Mouse (Mus musculus): ENCODE data around the gene 0610009B22Rik.
"Not testable (repeated sequence)": the region's sequence is repeated elsewhere in the genome, so short reads cannot be mapped to it uniquely, and the experiment has no call there.

Gene 0610009B22Rik

GRCm38 (mm10) chr11:51688330-51689328, at the start of gene 0610009B22Rik:
0610009B22Rik (minus strand) TSS chr11:51688874.
- peak; percentile 100 for DNase-seq (ENCODE audit: low spot score)

- not testable (repeated sequence) for DNase-seq (ENCODE audit: low spot score)
Observed at GRCm38 (mm10) chr11:51734218-51734617, 45.5 kb upstream of the 0610009B22Rik start.

GRCm38 (mm10) chr11:51732883-51733282, 44.2 kb upstream of the 0610009B22Rik start:
- DNase-seq (ENCODE audit: low spot score) = no peak

GRCm38 (mm10) chr11:51721066-51721465, 32.4 kb upstream of the 0610009B22Rik start:
- no peak for DNase-seq (ENCODE audit: low spot score)

GRCm38 (mm10) chr11:51707080-51707479, 18.4 kb upstream of the 0610009B22Rik start:
- DNase-seq (ENCODE audit: low spot score) = no peak

GRCm38 (mm10) chr11:51706451-51706850, 17.8 kb upstream of the 0610009B22Rik start:
- no peak for DNase-seq (ENCODE audit: low spot score)

- DNase-seq (ENCODE audit: low spot score) = no peak
Observed at GRCm38 (mm10) chr11:51703379-51703998, 14.8 kb upstream of the 0610009B22Rik start.

- no peak for DNase-seq (ENCODE audit: low spot score)
Observed at GRCm38 (mm10) chr11:51702831-51703230, 14.2 kb upstream of the 0610009B22Rik start.

- no peak for DNase-seq (ENCODE audit: low spot score)
Observed at GRCm38 (mm10) chr11:51694984-51695383, 6.3 kb upstream of the 0610009B22Rik start.

GRCm38 (mm10) chr11:51690597-51690996, 1.9 kb upstream of the 0610009B22Rik start:
- DNase-seq (ENCODE audit: low spot score) = not testable (repeated sequence)

GRCm38 (mm10) chr11:51689343-51689742, 669 bp upstream of the 0610009B22Rik start:
- DNase-seq (ENCODE audit: low spot score) = no peak

- DNase-seq (ENCODE audit: low spot score) = no peak
Observed at GRCm38 (mm10) chr11:51681976-51682374, 6.7 kb downstream of the 0610009B22Rik start.

- DNase-seq (ENCODE audit: low spot score) = peak; percentile 85
Observed at GRCm38 (mm10) chr11:51681324-51681975, 7.2 kb downstream of the 0610009B22Rik start.

- DNase-seq (ENCODE audit: low spot score) = no peak
Observed at GRCm38 (mm10) chr11:51679466-51679865, 9.2 kb downstream of the 0610009B22Rik start.

GRCm38 (mm10) chr11:51677737-51678418, 10.8 kb downstream of the 0610009B22Rik start:
- no peak for DNase-seq (ENCODE audit: low spot score)

- no peak for DNase-seq (ENCODE audit: low spot score)
Observed at GRCm38 (mm10) chr11:51675386-51675785, 13.3 kb downstream of the 0610009B22Rik start.

- peak; percentile 56 for DNase-seq (ENCODE audit: low spot score)
Observed at GRCm38 (mm10) chr11:51673291-51673690, 15.4 kb downstream of the 0610009B22Rik start.

GRCm38 (mm10) chr11:51671376-51671775, 17.3 kb downstream of the 0610009B22Rik start:
- DNase-seq (ENCODE audit: low spot score) = no peak

GRCm38 (mm10) chr11:51670846-51671245, 17.8 kb downstream of the 0610009B22Rik start:
- no peak for DNase-seq (ENCODE audit: low spot score)

- DNase-seq (ENCODE audit: low spot score) = not testable (repeated sequence)
Observed at GRCm38 (mm10) chr11:51664747-51665146, 23.9 kb downstream of the 0610009B22Rik start.

- DNase-seq (ENCODE audit: low spot score) = no peak
Observed at GRCm38 (mm10) chr11:51662632-51663031, 26.0 kb downstream of the 0610009B22Rik start.
